ENCODE assay signal across 8 mouse cellular contexts in the genomic region with DNA sequence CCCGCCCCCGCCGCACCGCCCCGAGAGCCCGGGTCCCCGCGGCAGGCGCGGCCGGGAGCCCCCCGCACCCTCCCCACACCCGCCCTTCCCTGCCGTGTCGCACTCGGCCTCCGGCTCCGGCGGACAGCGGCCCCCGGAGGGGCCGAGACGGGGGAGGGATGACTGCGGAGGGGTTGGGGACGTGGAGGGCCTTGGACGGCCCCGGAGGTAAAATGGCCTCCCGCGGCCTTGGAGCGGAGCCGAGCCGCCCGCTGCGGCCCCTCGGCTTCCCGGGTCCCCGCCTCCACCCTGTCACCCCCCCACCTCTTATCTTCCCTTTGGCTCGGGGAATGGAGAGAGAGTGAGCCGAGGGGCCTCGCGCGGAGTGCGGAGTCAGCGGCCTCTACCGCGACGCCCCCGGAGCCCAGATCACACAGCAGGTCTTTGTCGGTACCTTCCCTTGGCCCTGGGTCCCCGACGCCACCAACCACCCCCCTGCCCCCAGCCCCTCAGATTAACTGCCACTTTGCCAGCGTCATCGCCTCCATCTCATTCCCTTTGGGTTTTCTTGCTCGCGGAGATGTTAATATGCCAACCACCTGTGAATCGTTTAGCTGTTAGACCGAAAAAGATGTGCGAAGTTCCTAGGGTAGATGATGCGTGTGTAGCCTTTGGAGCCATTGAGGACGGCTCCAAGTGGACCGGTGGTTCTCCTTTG. TPM values are rescaled to one million over a fixed set of nuclear protein-coding genes. Genes with fewer than 3 reads are reported as not detected.
A peak's percentile ranks its signal among the peaks of the same experiment; 100 is the strongest.
DNase-seq lines count a peak whose midpoint lies in the region; ATAC-seq and TF ChIP-seq lines count a peak whose summit lies in the region.

No protein-coding gene starts in this region.

- peak; percentile 48 for ATAC-seq in embryonic facial prominence, embryonic 15.5 days (ENCODE audit: insufficient number of reproducible peaks, low FRiP score, low TSS enrichment, low read depth)
- peak; percentile 40; the same call in 1 of the 2 replicates for ATAC-seq in limb, embryonic 11.5 days (ENCODE audit: insufficient number of reproducible peaks, low FRiP score, low TSS enrichment, low read depth)
- peak; percentile 51 for ATAC-seq in midbrain, embryonic 13.5 days

- H3K27me3 ChIP-seq in embryonic facial prominence, embryonic 15.5 days = no peaks in the 10 kb centered on the region
- no peaks in the 10 kb centered on the region for H3K27me3 ChIP-seq in limb, embryonic 11.5 days (ENCODE audit: control insufficient read depth, insufficient read depth, low read length)
- H3K27me3 ChIP-seq in midbrain, embryonic 13.5 days = no peaks in the 10 kb centered on the region

- peaks cover 6% of the 10 kb centered on the region for H3K4me1 ChIP-seq in bone marrow macrophage, adult 2 months (ENCODE audit: control insufficient read depth, insufficient read depth, low read length)
- peaks cover 15% of the 10 kb centered on the region for H3K4me1 ChIP-seq in embryonic facial prominence, embryonic 15.5 days
- H3K4me1 ChIP-seq in limb, embryonic 11.5 days (ENCODE audit: control insufficient read depth, insufficient read depth, low read length) = no peaks in the 10 kb centered on the region
- H3K4me1 ChIP-seq in midbrain, embryonic 13.5 days (replicated peaks) = peaks cover 24% of the 10 kb centered on the region

- intact Hi-C loops in heart, postnatal 36 days (cut with DNase I) = loop anchor here (5.0 to 10.0 kb wide), 2 partner anchors 204 to 724 kb away; a partner anchor contains a TSS

- no peak for TF ChIP-seq CTCF in layer of hippocampus, adult 2 months (conservative IDR thresholded peaks at IDR 0.05)
- no peak for TF ChIP-seq CTCF in bone marrow macrophage, adult 2 months (IDR thresholded peaks at IDR 0.05; ENCODE audit: low read depth, low read length)

- under 1% methylated on average over 38 of the region's 61 CpGs for WGBS in embryonic facial prominence, embryonic 15.5 days
- WGBS in limb, embryonic 11.5 days = under 1% methylated on average over 48 of the region's 61 CpGs
- WGBS in midbrain, embryonic 13.5 days = under 1% methylated on average over 39 of the region's 61 CpGs

- no peaks in the 10 kb centered on the region for H3K9me3 ChIP-seq in embryonic facial prominence, embryonic 15.5 days (replicated peaks)
- no peaks in the 10 kb centered on the region for H3K9me3 ChIP-seq in limb, embryonic 11.5 days (ENCODE audit: control insufficient read depth, low read length)
- H3K9me3 ChIP-seq in midbrain, embryonic 13.5 days = no peaks in the 10 kb centered on the region

- no peak for DNase-seq in layer of hippocampus, adult 2 months (ENCODE audit: low spot score in 2 of 2)
- no peak for DNase-seq in layer of hippocampus, postnatal 25 days (ENCODE audit: extremely low spot score in 1 of 2, low spot score in 1 of 2)
- DNase-seq in heart, postnatal 36 days = peak; percentile 52 to 66
- peak; percentile 61 for DNase-seq in limb, embryonic 11.5 days (ENCODE audit: low spot score)
- peak; percentile 46 to 79 for DNase-seq in spleen, postnatal 4 days (ENCODE audit: low spot score in 2 of 2)

- H3K27ac ChIP-seq in layer of hippocampus, adult 2 months = peak overlapping the region; percentile 100
- H3K27ac ChIP-seq in bone marrow macrophage, adult 2 months (ENCODE audit: insufficient read depth, low read depth, low read length) = peak overlapping the region; percentile 16; the same call in 1 of the 2 replicates
- peak overlapping the region; percentile 85 for H3K27ac ChIP-seq in embryonic facial prominence, embryonic 15.5 days (replicated peaks)
- peak overlapping the region; percentile 23 for H3K27ac ChIP-seq in limb, embryonic 11.5 days (replicated peaks; ENCODE audit: low read depth, low read length)
- H3K27ac ChIP-seq in midbrain, embryonic 13.5 days = peak overlapping the region; percentile 94

- no peaks in the 10 kb centered on the region for H3K36me3 ChIP-seq in embryonic facial prominence, embryonic 15.5 days
- no peaks in the 10 kb centered on the region for H3K36me3 ChIP-seq in limb, embryonic 11.5 days (ENCODE audit: control insufficient read depth, insufficient read depth, low read length)
- no peaks in the 10 kb centered on the region for H3K36me3 ChIP-seq in midbrain, embryonic 13.5 days

- TF ChIP-seq POLR2A in bone marrow macrophage, adult 2 months (IDR thresholded peaks at IDR 0.05; ENCODE audit: borderline replicate concordance, low read depth, low read length) = no peak

- H3K4me3 ChIP-seq in layer of hippocampus, adult 2 months = peak overlapping the region; percentile 96
- H3K4me3 ChIP-seq in bone marrow macrophage, adult 2 months (ENCODE audit: insufficient read depth, low read length) = peak overlapping the region; percentile 91
- peak overlapping the region; percentile 80 for H3K4me3 ChIP-seq in embryonic facial prominence, embryonic 15.5 days (replicated peaks)
- H3K4me3 ChIP-seq in limb, embryonic 11.5 days (ENCODE audit: low read depth, low read length) = peak overlapping the region; percentile 61
- peak overlapping the region; percentile 97 for H3K4me3 ChIP-seq in midbrain, embryonic 13.5 days (replicated peaks)

- H3K4me2 ChIP-seq in embryonic facial prominence, embryonic 15.5 days (replicated peaks) = peak overlapping the region; percentile 69
- H3K4me2 ChIP-seq in limb, embryonic 11.5 days (ENCODE audit: low read depth, severe bottlenecking) = peak overlapping the region; percentile 57
- H3K4me2 ChIP-seq in midbrain, embryonic 13.5 days (replicated peaks) = peak overlapping the region; percentile 86

- H3K9ac ChIP-seq in embryonic facial prominence, embryonic 15.5 days = peak overlapping the region; percentile 99
- H3K9ac ChIP-seq in limb, embryonic 11.5 days (ENCODE audit: low read length) = peak overlapping the region; percentile 92
- peak overlapping the region; percentile 97 for H3K9ac ChIP-seq in midbrain, embryonic 13.5 days (replicated peaks)

RNA-seq across cellular contexts. Expression of a gene that starts 0.9 kb away (rescaled TPM):
- total RNA-seq in layer of hippocampus, adult 2 months (2021) = 100 to 1,000 TPM; 357 TPM
- total RNA-seq in layer of hippocampus, postnatal 25 days (2021) = 100 to 1,000 TPM; 346 to 351 TPM
- 59.0 and 60.8 TPM in 2 replicates for polyA plus RNA-seq in bone marrow macrophage, adult 2 months (2012; ENCODE audit: insufficient read depth, insufficient read length, missing spikeins)
- 114 and 129 TPM in 2 replicates for polyA plus RNA-seq in embryonic facial prominence, embryonic 15.5 days (2015; fragmentation: Nextera tagmentation; extraction: Ambion mirVana)
- total RNA-seq in heart, postnatal 36 days (2021) = 10 to 100 TPM; 73.9 to 84.0 TPM
- 128 and 135 TPM in 2 replicates for polyA plus RNA-seq in limb, embryonic 11.5 days (2014; fragmentation: Nextera tagmentation; extraction: Ambion mirVana)
- polyA plus RNA-seq in midbrain, embryonic 13.5 days (2015; fragmentation: Nextera tagmentation; extraction: Ambion mirVana) = 149 and 153 TPM in 2 replicates

Comparison
In these comparisons a context has a peak if more than half of its experiments do, and no peak if none do; other contexts are left out.
1. DNase-seq: peak in heart, postnatal 36 days (2 of 2), limb, embryonic 11.5 days (single experiment) and spleen, postnatal 4 days (2 of 2); none in layer of hippocampus, adult 2 months (0 of 2) and layer of hippocampus, postnatal 25 days (0 of 2).
2. H3K27ac ChIP-seq: peak in every context shown above with its lines; median percentile 100 in layer of hippocampus, adult 2 months; 94 in midbrain, embryonic 13.5 days; 85 in embryonic facial prominence, embryonic 15.5 days; 23 in limb, embryonic 11.5 days; 16 in bone marrow macrophage, adult 2 months.
3. Peak in every context shown above with its lines, with median percentiles within 50 percentile points of each other: H3K4me3 ChIP-seq, ATAC-seq, H3K4me2 ChIP-seq and H3K9ac ChIP-seq.